Mouse (Mus musculus): ENCODE results near the gene Thada.

Gene Thada

GRCm38 (mm10) chr17:84380340-84380739 lies 85.7 kb downstream of the Thada start:
- ATAC-seq (ENCODE audit: insufficient number of reproducible peaks, low FRiP score, low TSS enrichment): no peak

- ATAC-seq (ENCODE audit: insufficient number of reproducible peaks, low FRiP score, low TSS enrichment): no peak
Measured at GRCm38 (mm10) chr17:84376882-84377281, 89.1 kb downstream of the Thada start.

GRCm38 (mm10) chr17:84372411-84373045 lies 93.5 kb downstream of the Thada start:
- no peak for ATAC-seq (ENCODE audit: insufficient number of reproducible peaks, low FRiP score, low TSS enrichment)

GRCm38 (mm10) chr17:84370385-84370784 lies 95.6 kb downstream of the Thada start:
- ATAC-seq (ENCODE audit: insufficient number of reproducible peaks, low FRiP score, low TSS enrichment): no peak

GRCm38 (mm10) chr17:84369769-84370168 lies 96.2 kb downstream of the Thada start:
- ATAC-seq (ENCODE audit: insufficient number of reproducible peaks, low FRiP score, low TSS enrichment): no peak

GRCm38 (mm10) chr17:84368213-84369014 lies 97.6 kb downstream of the Thada start:
- peak; percentile 22; the same call in 1 of the 2 replicates for ATAC-seq (ENCODE audit: insufficient number of reproducible peaks, low FRiP score, low TSS enrichment)

GRCm38 (mm10) chr17:84367663-84368062 lies 98.3 kb downstream of the Thada start:
- ATAC-seq (ENCODE audit: insufficient number of reproducible peaks, low FRiP score, low TSS enrichment): peak; percentile 90

- no peak for ATAC-seq (ENCODE audit: insufficient number of reproducible peaks, low FRiP score, low TSS enrichment)
Measured at GRCm38 (mm10) chr17:84365791-84366301, 100.2 kb downstream of the Thada start.

- ATAC-seq (ENCODE audit: insufficient number of reproducible peaks, low FRiP score, low TSS enrichment): no peak
Measured at GRCm38 (mm10) chr17:84365006-84365716, 100.8 kb downstream of the Thada start.

GRCm38 (mm10) chr17:84363444-84363843 lies 102.6 kb downstream of the Thada start:
- ATAC-seq (ENCODE audit: insufficient number of reproducible peaks, low FRiP score, low TSS enrichment): no peak

- no peak for ATAC-seq (ENCODE audit: insufficient number of reproducible peaks, low FRiP score, low TSS enrichment)
Measured at GRCm38 (mm10) chr17:84362581-84363286, 103.3 kb downstream of the Thada start.

- no peak for ATAC-seq (ENCODE audit: insufficient number of reproducible peaks, low FRiP score, low TSS enrichment)
Measured at GRCm38 (mm10) chr17:84361006-84361405, 105.0 kb downstream of the Thada start.

- no peak for ATAC-seq (ENCODE audit: insufficient number of reproducible peaks, low FRiP score, low TSS enrichment)
Measured at GRCm38 (mm10) chr17:84359810-84360209, 106.2 kb downstream of the Thada start.

GRCm38 (mm10) chr17:84358951-84359644 lies 106.9 kb downstream of the Thada start:
- no peak for ATAC-seq (ENCODE audit: insufficient number of reproducible peaks, low FRiP score, low TSS enrichment)

- ATAC-seq (ENCODE audit: insufficient number of reproducible peaks, low FRiP score, low TSS enrichment): no peak
Measured at GRCm38 (mm10) chr17:84357776-84358175, 108.2 kb downstream of the Thada start.

- no peak for ATAC-seq (ENCODE audit: insufficient number of reproducible peaks, low FRiP score, low TSS enrichment)
Measured at GRCm38 (mm10) chr17:84356056-84356887, 109.7 kb downstream of the Thada start.

GRCm38 (mm10) chr17:84355006-84355405 lies 111.0 kb downstream of the Thada start:
- no peak for ATAC-seq (ENCODE audit: insufficient number of reproducible peaks, low FRiP score, low TSS enrichment)

- ATAC-seq (ENCODE audit: insufficient number of reproducible peaks, low FRiP score, low TSS enrichment): peak; percentile 97
Measured at GRCm38 (mm10) chr17:84353902-84354311, 112.1 kb downstream of the Thada start.
